Mouse (Mus musculus) cortical plate, adult 2 months (tissue): Measurements from ENCODE around the gene Metrn.

Source experiments
- CTCF ChIP-seq: fragments of 200-500 bp; IDR thresholded peaks from 2 replicates; pipeline ENCODE4 v1.5.1; 2011; ENCODE audit warnings: mild to moderate bottlenecking, control low read depth, low read length; ENCODE audit not compliant: insufficient read depth; ENCODE audit errors: extremely low read depth
- POLR2A ChIP-seq: fragments of 200-500 bp; IDR thresholded peaks from 2 replicates; pipeline ENCODE4 v1.6.1; 2011; ENCODE audit warnings: mild to moderate bottlenecking, low read length, control low read depth; ENCODE audit not compliant: insufficient read depth; ENCODE audit errors: extremely low read depth

GRCm38 (mm10) chr17:25810890-25811289, 14.0 kb upstream of the Metrn start:
- no peak for TF ChIP-seq POLR2A
- TF ChIP-seq CTCF: no peak
